ENCODE assay signal across 8 mouse cellular contexts in the genomic region with DNA sequence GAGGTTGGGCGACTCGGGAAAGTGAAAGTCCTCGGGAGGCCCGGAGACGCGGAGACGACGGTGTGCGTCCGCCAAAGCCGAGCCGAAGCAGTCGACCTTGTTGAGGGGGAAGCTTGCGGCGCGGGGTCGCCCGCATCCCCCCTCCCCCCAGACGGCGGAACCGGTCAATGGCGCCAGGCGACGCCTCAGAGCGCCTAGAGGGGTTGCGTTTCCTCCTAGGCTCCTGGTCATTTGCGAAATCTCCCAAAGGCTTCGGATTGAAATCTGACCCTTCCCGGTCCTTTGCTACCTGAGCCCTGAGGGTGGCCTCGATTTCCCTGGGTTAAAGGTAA. TPM values are rescaled to one million over a fixed set of nuclear protein-coding genes. Genes with fewer than 3 reads are reported as not detected.
A peak's percentile ranks its signal among the peaks of the same experiment; 100 is the strongest.
DNase-seq lines count a peak whose midpoint lies in the region; ATAC-seq and TF ChIP-seq lines count a peak whose summit lies in the region.

No protein-coding gene starts in this region.

- no peak for DNase-seq in frontal cortex, postnatal 10 days (ENCODE audit: low spot score in 2 of 2)
- DNase-seq in thymus, adult 2 months = no peak
- no peak for DNase-seq in thymus, adult 18-20 months
- DNase-seq in adrenal gland, postnatal 4 days (ENCODE audit: low spot score in 2 of 2) = no peak
- DNase-seq in cerebellum, postnatal 25 days = no peak
- no peak for DNase-seq in gastrocnemius, postnatal 4 days (ENCODE audit: low spot score in 2 of 2)

- peak overlapping the region; percentile 89 for H3K4me3 ChIP-seq in thymus, adult 2 months (ENCODE audit: control insufficient read depth, insufficient read depth, low read length)
- H3K4me3 ChIP-seq in liver, embryonic 16.5 days (ENCODE audit: low read depth, low read length) = peak overlapping the region; percentile 82

- under 1% methylated on average over 30 of the region's 30 CpGs for WGBS in thymus, adult 2 months
- 0% methylated on average over 28 of the region's 30 CpGs for WGBS in liver, embryonic 16.5 days (ENCODE audit: insufficient replicate concordance)

- TF ChIP-seq POLR2A in thymus, adult 2 months (IDR thresholded peaks at IDR 0.05; ENCODE audit: control insufficient read depth, extremely low read depth, insufficient read depth, low read length, poor library complexity) = peak; percentile 57

- TF ChIP-seq CTCF in thymus, adult 2 months (IDR thresholded peaks at IDR 0.05; ENCODE audit: borderline replicate concordance, control insufficient read depth, extremely low read depth, insufficient read depth, low read length, poor library complexity) = no peak

- H3K27me3 ChIP-seq in thymus, adult 2 months (ENCODE audit: control insufficient read depth, insufficient read depth, low read length) = no peaks in the 10 kb centered on the region
- no peaks in the 10 kb centered on the region for H3K27me3 ChIP-seq in liver, embryonic 16.5 days (ENCODE audit: control insufficient read depth, insufficient read depth, low read depth, low read length)

- no peaks in the 10 kb centered on the region; the same call in 1 of the 2 replicates for H3K36me3 ChIP-seq in thymus, adult 2 months (ENCODE audit: control insufficient read depth, insufficient read depth, low read length)
- H3K36me3 ChIP-seq in liver, embryonic 16.5 days (ENCODE audit: control insufficient read depth, insufficient read depth) = no peaks in the 10 kb centered on the region

- no peaks in the 10 kb centered on the region for H3K9me3 ChIP-seq in liver, embryonic 16.5 days (replicated peaks; ENCODE audit: control insufficient read depth, low read length)

- H3K27ac ChIP-seq in thymus, adult 2 months (ENCODE audit: control insufficient read depth, insufficient read depth, low read length) = peak overlapping the region; percentile 89
- peak overlapping the region; percentile 97 for H3K27ac ChIP-seq in liver, embryonic 16.5 days (ENCODE audit: low read length)

- H3K4me1 ChIP-seq in thymus, adult 2 months (replicated peaks; ENCODE audit: control insufficient read depth, insufficient read depth, low read length) = peaks cover 17% of the 10 kb centered on the region; the same call in 1 of the 2 replicates
- H3K4me1 ChIP-seq in liver, embryonic 16.5 days (ENCODE audit: control insufficient read depth, low read depth, low read length) = peaks cover 33% of the 10 kb centered on the region

- peak; percentile 18 for ATAC-seq in frontal cortex, adult (ENCODE audit: low TSS enrichment)
- ATAC-seq in liver, embryonic 16.5 days (ENCODE audit: low read depth) = no peak

- peak overlapping the region; percentile 91 for H3K9ac ChIP-seq in liver, embryonic 16.5 days (ENCODE audit: low read depth, low read length)

- H3K4me2 ChIP-seq in liver, embryonic 16.5 days (ENCODE audit: low read depth, low read length) = peak overlapping the region; percentile 99

RNA-seq across cellular contexts. Expression of a gene that starts 3.0 kb away (rescaled TPM):
- 253 and 297 TPM in 2 replicates for polyA plus RNA-seq in thymus, adult 2 months (2012; rRNA removed)
- polyA plus RNA-seq in liver, embryonic 16.5 days (2015; fragmentation: Nextera tagmentation; extraction: Ambion mirVana) = 22.2 and 30.4 TPM in 2 replicates
- 100 to 1,000 TPM; 264 to 275 TPM for total RNA-seq in adrenal gland, postnatal 4 days (2021)
- 100 to 1,000 TPM; 132 to 157 TPM for total RNA-seq in gastrocnemius, postnatal 4 days (2021)
